Mouse (Mus musculus) retina, postnatal 1 day (tissue): Measurements from ENCODE around the gene Exoc6.
A peak's percentile ranks its signal among the peaks of the same experiment; 100 is the strongest.

ENCODE experiments used
- DNase-seq: peaks from one replicate; pipeline ENCODE4 v3.0.0-alpha.2; 2012

Exoc6 gene

DNA sequence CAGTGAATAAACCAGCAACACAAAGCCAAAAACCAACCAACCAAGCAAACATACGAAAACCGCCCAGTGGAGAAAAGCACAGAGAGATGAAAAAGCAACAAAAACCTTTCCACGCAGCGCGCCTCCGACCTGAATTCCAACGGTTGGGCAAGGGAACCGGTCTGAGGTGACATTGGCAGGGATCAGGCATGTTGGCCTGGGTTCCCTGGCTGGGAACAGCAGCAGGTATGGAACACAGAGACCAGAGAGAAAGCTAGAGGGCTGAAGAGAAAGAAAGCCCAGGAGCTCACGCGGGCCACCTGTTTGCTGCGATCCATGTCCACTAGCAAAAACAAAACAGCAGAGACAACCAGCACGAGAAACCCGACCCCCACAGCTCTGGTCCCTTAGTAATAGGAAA, 144.9 kb downstream of the Exoc6 start:
- no peak for DNase-seq

DNA sequence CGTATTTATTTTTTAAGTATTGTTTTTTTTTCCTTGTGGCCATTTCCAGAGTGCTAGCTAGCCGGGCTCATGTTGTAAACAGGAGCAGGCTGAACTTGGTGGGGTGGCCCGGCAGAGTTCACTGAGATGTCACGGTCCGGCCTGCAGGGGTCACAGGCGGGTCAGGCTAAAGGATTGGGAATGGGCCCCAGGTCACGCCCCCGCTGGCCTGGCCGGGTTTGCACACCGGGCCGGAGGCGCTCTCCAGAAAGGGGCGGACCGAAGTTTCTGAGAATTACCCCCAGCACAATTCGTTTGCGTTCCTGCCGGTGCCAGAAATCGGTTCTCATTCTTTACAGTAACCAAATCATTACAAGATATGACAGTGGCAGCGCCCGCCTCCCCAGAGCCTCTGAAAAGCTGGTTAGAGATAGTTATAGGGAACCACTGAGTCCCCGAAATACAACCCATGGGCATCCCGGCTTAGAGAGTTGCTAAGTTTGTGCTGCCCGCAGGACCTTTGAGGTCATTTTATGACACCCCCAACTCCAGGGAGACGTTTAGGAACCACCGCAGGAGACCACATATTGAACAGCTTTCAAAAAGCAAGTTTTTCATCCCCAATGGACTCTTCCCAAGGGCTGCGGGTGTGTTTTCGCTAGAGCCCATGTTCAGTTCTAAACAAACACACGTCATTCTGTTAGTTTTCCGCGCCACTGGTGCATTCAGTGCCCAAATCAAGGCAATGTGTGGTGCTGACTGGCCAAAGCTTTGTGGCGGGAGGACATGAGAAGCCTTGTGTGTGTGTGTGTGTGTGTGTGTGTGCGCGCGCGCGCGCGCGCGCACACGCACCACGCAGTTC, 145.8 kb downstream of the Exoc6 start:
- peak; percentile 64 for DNase-seq

DNA sequence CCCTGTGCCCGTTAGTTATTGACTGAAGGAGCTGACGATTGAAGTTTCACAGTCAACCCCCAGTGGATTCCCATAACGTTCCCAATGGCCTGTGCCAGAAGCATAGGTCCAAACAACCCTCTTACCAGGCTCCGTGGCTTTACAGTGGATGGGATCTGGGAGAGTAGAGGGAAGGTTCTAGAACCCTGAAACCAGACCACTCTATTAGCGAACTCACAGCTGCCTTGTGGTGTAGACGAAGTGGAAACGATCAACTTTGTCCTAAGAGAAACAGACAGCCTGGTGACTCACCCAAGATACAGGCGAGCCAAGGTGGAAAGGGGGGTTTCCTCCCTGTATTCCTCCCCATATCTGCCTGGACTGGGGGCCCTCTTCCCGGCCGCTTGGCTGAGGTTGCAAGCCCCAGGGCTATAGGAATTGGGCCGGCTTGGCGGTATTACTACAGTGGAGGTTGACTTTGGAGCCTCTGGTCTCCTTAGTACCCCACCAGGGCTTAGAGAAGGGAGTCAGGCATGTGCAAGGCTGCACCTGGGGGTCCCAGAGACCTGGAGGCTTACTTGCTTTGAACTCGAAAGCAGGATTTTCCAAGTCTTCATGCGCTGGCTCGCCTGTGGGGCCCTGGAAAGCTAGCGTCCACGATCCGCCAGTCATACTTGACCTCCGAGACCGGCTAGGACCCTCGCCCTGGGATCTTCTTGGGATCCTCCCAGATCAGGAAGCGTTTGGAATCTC, 146.6 kb downstream of the Exoc6 start:
- peak; percentile 48 for DNase-seq

DNA sequence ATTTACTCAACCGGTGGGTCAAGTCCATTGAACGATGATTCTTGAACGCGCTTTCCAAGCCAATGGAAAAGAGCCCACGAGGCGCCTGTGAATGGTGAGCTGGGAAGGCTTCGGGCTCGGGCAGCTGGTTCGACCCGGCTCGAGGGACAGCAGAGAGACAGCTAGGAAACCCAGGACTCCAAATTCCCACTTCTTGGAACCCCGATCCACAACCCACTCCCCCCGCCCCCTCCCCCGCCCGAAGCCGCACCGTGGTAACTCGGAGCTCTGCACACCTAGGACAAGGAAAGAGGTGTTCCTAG, 147.1 kb downstream of the Exoc6 start:
- no peak for DNase-seq

DNA sequence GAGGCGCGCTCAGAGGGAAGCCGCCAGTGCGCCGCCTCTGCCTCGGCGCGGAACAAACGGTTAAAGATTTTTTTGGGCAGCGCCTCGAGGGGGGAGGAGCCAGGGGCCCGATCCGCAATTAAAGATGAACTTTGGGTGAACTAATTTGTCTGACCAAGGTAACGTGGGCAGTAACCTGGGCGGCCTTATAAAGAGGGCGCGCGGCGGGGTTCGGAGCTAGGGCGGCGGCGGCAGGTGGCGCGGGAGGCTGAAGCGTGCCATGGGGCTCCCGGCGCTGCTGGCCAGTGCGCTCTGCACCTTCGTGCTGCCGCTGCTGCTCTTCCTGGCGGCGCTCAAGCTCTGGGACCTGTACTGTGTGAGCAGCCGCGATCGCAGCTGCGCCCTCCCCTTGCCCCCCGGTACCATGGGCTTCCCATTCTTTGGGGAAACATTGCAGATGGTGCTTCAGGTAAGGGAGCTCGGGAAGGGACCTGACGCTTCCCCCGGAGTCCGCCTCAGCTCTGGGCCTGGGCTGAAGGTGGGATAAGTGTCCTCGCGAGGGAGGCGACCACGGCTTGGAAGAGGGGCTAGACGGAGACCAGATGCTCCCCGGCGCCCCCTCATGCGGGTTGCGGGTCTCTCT, 147.5 kb downstream of the Exoc6 start, which contains the start of gene Cyp26a1:
Cyp26a1 (plus strand) TSS at position 148 of the 622 bp plus-strand sequence.
- peak; percentile 75 for DNase-seq

DNA sequence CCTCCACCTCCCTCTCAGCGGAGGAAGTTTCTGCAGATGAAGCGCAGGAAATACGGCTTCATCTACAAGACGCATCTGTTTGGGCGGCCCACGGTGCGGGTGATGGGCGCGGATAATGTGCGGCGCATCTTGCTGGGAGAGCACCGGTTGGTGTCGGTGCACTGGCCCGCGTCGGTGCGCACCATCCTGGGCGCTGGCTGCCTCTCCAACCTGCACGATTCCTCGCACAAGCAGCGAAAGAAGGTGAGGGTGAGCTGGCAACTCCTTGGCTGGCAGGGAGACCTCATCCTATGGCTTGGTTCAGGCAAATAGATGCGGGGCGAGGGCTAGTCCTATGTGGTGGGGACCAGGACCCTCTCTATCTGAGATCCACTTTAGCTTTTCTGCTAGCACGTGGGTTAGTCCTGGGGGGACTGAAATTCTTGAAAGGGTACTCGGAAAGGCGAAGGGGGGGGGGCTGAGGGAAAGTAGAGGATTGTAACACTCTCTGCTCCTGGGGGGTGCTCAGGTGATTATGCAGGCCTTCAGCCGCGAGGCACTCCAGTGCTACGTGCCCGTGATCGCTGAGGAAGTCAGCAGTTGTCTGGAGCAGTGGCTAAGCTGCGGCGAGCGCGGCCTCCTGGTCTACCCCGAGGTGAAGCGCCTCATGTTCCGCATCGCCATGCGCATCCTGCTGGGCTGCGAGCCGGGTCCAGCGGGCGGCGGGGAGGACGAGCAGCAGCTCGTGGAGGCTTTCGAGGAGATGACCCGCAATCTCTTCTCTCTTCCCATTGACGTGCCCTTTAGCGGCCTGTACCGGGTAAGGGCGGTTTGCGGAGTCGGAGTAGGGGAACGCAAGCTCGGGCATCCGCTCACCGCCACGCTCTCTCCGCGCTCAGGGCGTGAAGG, 148.3 kb downstream of the Exoc6 start:
- peak; percentile 65 for DNase-seq

DNA sequence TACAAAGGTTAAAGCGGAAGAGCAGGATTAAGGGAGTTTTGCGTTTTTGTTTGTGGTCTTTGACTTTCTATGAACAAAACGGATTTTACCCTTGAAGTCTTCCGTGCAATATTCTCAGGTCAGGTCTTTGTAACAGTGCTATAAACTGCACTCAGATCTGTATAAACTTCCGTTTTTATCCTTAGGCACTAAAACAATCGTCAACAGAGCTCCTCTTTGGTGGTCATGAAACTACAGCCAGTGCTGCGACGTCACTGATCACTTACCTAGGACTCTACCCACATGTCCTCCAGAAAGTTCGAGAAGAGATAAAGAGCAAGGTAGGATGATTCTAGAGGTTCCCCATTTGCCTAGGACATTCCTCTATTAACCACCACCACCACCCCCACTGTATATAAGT, 149.5 kb downstream of the Exoc6 start:
- no peak for DNase-seq

DNA sequence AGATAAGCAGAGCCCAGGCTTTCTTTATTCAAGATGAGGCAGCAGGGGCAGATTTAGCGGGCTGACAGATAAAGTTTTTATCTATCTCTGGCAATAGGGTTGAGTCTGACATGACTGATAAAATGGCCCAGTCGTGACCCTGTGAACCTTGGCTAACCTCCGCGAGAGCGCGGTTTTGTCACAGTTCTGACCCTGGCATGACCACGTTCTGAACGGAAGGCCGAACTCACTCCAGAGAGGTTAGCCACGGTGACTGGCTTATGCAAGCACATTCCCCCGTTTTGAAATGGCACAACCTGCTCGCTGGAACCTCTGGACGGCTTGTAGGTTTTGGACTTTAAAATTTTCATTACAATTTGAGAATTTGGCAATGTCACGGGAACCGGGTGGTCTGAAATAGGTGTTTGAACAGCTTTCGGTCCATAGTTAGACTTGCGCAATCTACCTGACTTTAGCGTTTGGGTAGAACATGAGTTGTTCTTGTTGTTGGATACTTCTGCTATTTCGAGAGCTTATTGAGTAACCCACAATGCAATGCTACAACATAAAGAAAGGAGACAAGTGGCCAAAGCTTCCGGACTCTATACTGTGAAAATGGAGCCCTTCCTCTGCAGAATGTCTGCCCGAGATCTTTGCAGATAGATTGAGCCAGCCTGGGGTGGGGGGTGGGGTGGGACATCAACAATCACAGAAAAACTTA, 152.3 kb downstream of the Exoc6 start:
- DNase-seq = no peak

DNA sequence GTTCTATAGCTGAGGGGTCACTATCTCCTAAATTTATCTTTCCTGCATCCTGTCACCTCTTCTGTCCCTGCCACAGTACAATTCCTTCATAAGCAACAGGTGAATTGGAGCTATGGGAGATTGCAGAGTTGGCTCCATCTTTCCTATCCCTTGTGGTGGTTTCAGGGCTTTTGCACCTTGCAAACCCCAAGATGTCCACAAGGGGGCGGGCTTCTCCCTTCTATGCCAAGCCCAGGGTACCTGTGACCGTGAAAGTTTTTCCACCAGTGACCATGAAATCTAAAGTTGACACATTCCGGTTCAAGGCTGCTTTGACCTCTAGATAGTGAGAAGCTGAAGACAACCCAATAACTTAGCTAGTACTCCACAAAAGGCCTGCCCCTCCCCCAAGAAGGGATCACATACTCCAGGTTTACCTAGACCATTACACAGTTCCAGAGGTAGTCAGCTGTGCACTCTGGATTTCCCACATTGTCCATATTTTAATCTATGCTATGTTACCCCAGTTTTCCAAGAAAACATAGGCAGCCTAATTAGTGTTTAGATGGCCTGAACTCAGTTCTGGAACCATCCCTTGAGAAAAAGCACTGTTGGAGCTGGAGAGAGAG, 153.8 kb downstream of the Exoc6 start:
- peak; percentile 76 for DNase-seq

DNA sequence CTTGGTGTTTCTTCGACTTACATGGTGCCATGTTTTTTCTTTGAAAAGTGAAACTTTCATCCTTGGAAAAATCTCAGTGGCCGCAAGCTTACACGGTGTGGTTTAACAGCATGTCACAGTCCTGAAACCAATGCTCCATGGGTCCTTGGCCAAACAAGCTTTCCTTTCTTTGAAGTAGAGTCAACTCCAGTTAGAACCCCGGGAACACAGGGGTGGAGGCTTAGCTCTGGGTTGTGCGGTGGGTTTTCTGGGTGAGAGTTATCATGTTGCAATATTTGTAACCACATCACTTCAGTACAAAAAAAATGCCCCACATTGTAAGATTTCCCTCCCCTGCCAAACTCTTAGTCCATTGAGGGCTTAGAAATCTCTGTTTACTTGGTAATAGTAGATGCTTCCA, 155.5 kb downstream of the Exoc6 start:
- DNase-seq = no peak

DNA sequence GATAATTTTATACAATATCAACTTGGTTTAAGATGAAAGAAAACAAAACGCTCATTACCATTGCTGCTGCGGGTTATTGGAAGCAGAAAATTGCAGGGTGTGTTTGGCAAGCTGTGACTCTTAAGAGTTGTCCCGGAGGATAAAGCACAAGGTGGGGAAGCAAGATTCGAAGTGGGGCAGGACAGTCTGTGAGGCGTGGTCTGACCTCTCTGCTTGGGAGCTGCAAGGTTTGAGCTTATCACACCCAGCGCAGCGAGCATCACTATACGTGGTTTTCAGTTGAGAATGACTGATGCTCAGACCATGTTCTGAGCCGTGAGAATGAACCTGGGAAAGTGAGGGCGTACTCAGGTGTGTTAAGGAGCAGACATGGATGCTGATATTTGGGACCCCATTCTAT, 164.5 kb downstream of the Exoc6 start:
- no peak for DNase-seq

DNA sequence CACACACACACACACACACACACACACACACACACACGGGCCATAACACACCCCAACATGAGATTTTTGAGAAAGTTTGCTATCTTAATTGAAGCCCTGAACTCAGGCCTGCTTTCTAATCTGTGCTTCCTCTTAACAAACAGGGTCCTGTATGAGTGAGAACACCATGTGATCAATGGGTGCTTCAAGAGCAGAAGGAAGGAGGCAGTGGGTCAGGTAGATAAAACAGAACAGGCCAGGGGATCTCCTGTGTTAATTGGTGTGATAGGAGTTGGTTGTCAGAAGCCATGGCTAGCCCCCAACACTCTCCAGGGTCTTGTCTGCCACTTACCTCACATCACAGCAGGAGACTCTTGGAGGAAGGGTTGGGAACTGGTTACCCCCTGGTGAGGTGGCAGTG, 165.8 kb downstream of the Exoc6 start:
- DNase-seq = no peak

DNA sequence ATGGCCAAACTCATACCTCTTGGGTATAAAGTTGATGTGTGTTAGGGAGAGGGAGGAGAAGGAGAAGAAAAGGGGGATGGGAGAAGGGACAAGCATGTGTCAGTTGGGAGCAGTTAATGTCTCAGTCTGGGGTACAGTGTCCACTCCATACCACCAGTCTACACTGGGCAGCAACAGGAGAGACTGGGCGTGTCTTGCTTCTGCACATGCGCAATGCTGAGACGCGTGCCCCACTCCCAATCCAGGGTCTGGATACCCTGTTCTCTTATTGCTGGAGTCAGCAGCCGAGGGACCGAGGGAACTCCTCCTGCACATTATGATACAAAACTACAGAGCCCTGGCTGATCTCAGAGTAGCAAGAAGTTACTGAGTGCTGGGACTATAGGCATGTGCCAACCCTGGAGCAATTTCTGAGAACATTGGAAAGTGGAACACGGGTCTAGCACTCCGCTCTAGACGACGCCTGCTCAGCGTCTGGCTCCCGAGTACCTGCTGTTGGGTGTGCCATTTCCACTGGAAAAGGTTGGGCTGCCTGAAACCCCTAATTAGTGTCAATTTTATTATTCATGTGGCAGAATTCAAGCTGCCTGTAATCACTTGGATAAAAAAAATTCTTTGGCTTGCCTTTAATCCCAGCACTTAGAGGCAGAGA, 166.4 kb downstream of the Exoc6 start:
- DNase-seq = no peak

DNA sequence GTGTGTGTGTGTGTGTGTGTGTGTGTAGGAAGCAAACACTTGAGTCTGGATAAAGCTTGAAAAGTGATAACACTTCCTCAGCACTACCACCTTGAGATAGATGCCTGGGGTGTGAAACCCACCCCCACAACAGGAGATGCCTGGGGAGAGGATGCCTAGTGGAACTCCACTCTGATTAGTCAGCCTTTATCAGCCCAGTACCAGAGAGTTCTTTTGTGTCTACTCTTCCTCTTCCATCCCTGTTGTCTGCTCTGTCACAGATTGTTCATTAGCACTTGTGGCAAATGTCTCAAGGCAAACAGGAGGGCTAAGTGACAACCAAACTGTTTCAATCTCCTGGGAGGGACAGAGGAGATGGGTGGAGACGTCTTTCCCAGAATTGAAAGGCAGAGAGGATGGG, 168.9 kb downstream of the Exoc6 start:
- no peak for DNase-seq

DNA sequence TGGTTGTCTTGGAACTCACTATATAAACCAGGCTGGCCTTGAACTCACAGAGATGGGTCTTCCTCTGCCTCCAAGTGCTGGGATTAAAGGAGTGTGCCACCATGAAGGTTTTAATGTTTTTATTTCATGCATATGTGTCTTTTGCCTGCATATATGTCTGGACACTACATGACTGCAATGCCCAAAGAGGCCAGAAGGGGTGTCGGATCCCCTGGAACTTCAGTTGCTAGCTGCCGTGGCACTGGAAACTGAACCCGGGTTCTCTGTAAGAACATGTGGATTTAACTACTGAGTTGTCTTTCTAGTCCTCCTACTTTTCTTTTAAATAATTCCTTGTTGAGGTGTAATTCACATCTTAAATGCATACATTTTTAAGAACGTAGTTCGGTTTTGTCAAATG, 174.4 kb downstream of the Exoc6 start:
- no peak for DNase-seq

DNA sequence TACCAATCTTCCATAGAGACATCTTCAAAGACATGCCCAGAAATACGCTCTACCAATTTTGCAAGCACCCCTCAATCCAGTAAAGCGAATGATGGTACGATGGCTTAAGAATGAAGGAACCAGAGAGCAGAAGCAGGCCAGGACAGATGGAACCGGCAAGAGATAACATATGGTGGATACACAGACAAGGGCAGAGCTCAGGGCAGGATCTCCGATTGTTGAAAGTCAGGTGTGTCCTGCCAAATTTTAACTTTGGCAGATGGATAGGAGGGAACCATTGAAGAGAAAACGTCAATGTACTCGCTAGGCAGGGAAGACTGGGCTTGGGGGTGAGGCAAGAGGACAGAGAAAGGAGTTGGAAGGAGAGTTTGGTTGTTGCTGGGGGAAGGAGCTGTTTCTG, 176.4 kb downstream of the Exoc6 start:
- no peak for DNase-seq

DNA sequence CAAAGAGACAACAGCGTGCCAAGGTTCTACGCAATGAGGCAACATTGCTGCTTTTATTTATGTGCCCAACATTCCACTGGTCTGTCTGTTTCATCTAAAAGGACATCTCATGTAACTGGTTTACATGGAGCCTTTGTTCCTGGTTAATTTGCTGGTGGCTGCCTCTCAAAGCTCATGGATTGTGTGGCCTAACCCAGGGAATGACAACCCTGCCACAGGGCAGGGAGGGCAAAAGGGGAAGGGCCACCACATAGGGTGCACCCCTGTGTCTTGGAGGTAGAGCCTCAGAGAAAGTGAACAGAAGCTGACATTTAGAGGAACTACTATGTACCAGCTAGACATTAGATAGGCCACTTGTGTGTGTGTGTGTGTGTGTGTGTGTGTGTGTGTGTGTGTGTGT, 177.1 kb downstream of the Exoc6 start:
- no peak for DNase-seq
